Mouse (Mus musculus) neutrophil, adult 5-6 weeks (primary cell): ENCODE data around the gene Ubl3. TPM values are rescaled to one million over a fixed set of nuclear protein-coding genes. Genes with fewer than 3 reads are reported as not detected.

Source experiments
- ATAC-seq: fragments of 151-379, 151-347 bp; 2 replicates; pipeline ENCODE4 v1.8.0; 2017; ENCODE audit warnings: mild to moderate bottlenecking, moderate TSS enrichment; ENCODE audit not compliant: insufficient number of reproducible peaks, poor library complexity, low FRiP score, severe bottlenecking; ENCODE audit errors: extremely low read depth
- total RNA-seq: library from RNA; stranded (forward); fragments of 200-1000 nt; gene quantifications from 2 replicates; pipeline ENCODE4 v1.2.3, GENCODE M21; 2017

Ubl3 gene
- 186 and 187 TPM in 2 replicates for total RNA-seq

DNA sequence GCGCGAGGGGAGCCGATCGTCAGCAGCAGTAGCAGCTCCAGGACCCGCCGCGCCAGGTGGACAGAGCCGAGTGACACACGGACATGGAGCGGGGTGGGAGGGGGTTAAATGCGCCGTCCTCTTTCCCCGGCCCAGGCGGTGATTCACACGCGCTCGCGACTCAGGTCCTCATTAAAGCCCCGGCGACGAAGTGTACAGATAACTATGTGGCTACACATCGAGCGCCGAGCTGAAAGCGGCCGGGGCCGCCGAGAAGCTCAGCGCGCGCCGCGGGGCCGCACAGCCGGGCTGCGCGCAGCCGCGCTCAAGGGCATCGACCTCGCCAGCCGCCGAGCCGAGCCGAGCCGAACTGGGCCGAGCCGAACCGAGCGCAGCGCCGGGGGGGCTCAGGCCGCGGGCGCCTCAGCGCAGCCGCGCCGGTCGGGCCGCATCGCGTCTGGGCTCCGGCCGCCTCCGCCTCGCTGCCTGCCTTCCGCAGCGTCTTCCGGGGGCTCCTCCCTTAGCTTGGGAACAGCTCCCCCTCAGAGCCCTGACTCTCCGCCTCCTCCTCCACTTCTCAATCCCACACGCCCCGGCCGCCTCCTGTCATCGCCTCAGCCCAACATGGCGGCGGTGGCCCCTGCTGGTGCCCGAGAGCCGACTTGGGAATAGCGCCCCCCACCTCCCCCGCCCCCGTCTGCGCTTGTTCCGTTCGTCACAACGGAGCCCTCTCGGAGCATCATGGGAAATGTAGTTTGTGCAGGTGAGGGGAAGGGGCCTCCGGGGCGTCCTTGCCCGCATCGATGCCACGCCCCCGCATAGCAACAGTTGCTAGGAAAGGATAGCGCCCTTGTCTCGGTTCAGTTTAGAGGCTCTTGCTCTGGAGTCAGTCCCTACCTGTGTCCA is at the start of gene Ubl3:
TSS of gene Ubl3 (minus strand) at position 603 of the 885 bp plus-strand sequence.
- peak; percentile 61 for ATAC-seq

- no peak for ATAC-seq
Measured at GRCm38 (mm10) chr5:148598376-148598775, 45.8 kb upstream of the Ubl3 start.

DNA sequence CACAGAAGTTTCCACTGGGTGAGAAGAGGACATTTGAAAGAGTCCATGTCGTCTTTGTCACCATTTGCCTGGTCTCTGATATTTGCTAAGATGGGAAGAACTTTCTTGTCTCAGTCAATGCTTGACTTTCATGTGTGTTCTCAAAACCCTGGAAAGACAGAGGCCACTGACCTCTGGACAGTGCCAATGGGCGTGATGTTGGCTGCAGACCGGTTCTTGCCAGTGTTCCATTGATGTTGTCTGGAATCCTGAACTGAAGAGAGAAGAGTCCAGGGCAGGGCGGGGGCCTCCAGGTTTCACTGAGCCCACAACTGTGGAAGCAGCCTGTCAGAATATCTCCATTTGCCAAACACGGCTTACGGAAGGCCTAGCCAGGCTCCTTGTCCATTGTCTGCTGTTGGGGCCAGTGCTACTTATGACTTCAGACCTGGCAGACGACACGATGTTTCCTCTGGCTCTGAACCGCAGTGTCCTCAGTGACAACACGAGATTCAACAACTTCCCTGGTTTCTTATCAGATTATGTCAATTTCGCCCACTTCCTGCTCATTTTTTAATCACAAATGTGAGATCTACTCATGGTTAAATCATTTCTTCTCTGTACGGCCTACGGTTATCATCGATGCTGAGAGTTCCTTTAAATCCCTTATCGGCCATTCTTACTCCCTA is 43.6 kb upstream of the Ubl3 start:
- ATAC-seq = no peak

DNA sequence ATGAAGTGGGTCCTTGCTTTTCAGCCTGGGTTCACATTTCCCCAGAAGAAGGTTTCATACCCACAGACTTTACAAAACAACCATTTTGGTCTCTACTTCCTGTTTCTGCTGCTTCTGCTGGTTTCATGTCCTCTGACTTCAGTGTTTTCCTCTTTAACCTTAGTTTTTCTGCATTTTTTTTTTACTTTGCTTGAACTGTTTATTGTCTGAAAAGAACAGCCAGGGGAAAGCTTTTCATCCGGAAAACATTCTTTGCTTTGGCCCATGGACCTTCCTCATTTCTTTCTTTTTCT is 42.8 kb upstream of the Ubl3 start:
- peak; percentile 66 for ATAC-seq

- ATAC-seq = peak; percentile 64; the same call in 1 of the 2 replicates
Measured at GRCm38 (mm10) chr5:148594693-148595458, 42.3 kb upstream of the Ubl3 start.

DNA sequence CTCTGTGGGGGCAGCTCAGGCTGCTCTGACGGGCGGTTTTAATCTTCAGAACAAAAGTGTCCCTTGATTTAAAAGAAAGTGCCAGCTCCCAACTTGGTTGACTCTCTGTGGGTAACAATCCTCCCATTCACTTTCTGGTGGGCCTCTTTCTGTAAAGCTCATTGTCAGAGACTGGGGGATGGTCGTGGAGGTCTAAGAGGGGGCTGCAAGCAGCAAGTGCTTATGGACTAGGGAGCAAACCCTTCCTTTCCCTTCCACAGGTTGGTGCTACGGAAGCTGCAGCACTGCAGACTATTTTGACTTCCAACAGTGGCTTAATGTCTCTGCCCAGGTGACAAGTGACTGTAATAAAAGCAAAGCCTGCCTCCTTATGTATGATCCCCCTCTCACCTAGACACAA is 41.0 kb upstream of the Ubl3 start:
- ATAC-seq = no peak

DNA sequence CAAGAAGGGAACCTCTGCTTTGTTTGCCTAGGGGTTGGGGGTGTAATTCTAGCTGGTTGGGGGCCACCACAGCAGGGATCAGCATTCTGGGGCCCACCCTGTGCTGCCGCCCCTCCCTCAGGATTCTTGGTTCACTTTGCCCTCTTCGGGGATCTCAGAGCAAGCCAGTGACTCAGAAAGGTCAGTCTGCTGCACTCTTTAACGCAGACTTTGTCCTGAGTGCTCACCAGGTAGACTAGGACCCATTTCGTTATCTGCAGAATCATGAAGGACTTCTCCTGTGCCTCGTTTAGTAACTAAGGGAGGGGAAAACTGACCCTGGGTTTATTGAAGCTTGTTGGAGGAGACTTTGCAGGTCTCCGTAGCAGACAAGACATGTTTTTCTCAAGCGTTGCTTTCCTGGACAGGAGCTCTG is 38.9 kb upstream of the Ubl3 start:
- no peak for ATAC-seq

GRCm38 (mm10) chr5:148590603-148591447 is 38.2 kb upstream of the Ubl3 start:
- ATAC-seq = no peak

DNA sequence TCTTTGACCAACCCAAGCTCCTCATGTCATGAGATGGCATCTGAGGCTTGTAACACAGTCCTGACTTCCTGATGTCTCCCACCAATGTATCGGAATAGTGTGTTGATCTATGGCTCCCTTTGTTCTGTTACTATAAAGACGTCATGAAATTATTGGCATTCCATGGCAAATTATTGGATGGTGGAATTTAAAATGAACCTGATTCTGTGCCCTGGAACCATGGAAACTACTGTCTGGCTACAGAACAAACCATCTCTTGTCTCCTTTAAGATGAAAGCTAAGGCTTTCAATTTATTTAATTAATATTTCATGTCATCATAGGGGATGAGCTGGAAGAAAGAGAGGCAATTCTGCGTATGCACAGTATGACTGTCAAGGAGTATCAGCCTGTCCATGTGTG is 36.4 kb upstream of the Ubl3 start:
- ATAC-seq = no peak

DNA sequence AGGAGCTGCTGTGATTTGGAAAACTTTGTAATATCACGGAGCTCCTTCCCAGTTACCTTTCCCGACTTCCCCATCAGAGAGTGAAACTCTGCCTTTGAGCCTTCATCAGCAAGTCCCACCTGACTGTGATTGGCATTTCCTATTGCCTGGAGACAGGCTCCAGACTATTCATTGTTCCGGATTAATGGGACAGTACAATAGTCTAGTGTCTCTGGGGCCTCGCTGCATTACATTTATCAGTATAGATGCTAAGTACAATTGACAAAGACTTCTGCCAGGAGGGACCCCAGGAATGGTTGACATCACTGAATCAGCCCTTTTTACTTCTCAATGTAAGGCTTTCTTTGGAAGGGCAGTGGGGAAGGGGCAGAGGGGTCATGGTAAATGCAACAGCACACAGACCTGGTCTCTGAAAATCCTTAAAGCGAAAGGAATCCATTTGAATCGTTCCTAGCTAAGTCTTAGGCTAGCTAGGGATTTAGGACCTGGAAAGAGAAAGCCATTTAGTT is 35.6 kb upstream of the Ubl3 start:
- no peak for ATAC-seq

DNA sequence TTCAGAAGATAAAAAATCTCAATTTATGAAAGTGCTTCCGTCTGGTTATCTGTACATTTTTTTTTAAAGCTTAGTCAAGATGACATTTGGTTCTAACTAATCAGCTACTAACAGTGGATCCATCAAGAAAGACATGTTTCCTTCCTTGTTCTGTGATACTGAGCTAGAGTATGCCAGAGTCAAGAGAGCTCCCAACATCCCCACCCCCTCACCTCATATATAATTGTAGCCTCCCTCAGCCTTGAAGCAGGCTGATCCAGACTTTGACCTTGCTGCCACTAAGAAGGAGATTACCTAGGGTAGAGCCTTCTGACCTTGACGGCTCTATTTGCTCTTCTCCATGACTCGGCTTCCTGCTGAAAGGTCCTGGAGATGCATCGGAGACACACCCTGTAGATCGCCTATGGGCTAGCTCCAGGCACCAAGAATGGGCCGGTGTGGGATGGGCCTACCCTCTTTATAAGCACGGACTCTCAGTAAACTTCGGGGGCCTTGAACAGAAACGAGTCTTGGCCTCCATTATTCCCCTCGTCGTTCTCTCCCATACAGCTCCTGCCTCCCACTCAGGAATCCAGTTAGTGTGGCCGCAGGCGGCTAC is 27.9 kb upstream of the Ubl3 start:
- no peak for ATAC-seq

GRCm38 (mm10) chr5:148579156-148579555 is 26.6 kb upstream of the Ubl3 start:
- ATAC-seq = no peak

GRCm38 (mm10) chr5:148578353-148578752 is 25.8 kb upstream of the Ubl3 start:
- no peak for ATAC-seq

- no peak for ATAC-seq
Measured at GRCm38 (mm10) chr5:148577278-148577677, 24.7 kb upstream of the Ubl3 start.

DNA sequence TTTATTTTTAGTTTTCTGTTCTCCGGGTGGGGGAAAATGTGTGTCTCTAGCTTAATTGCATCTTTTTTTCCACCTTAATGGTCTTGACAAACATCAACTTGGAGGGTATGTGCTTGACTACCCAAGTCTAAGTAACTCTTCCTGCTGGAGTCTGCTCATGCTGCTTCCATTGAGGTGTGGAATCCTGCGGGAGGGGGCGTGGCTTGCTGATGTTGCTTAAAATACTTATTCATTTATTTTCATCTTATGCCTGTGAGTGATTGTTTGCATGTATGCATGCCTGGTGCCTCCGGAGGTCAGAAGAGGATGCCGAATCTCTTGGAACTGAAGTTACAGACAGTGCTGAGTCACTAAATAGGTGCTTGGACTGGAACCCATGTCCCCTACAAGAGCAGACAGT is 22.6 kb upstream of the Ubl3 start:
- ATAC-seq = no peak

DNA sequence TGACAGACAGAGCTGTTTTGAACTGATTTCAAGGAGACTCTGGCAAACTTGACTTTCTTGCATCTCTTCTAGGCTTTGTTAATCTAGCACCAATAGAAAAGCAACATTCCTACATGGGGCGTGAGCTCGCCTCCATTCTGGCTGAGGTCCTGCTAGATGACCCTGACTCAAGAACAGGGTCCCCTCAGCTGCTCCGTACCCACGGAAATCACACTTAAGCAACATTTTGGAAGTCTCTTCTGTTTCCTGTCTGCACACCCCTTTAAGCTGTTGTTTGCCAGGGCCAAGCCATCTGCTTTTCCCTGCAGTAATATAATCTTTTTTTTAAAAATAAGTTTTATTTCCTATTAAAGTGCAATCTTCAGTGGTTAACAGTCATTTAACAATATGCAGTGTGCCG is 20.1 kb upstream of the Ubl3 start:
- no peak for ATAC-seq

DNA sequence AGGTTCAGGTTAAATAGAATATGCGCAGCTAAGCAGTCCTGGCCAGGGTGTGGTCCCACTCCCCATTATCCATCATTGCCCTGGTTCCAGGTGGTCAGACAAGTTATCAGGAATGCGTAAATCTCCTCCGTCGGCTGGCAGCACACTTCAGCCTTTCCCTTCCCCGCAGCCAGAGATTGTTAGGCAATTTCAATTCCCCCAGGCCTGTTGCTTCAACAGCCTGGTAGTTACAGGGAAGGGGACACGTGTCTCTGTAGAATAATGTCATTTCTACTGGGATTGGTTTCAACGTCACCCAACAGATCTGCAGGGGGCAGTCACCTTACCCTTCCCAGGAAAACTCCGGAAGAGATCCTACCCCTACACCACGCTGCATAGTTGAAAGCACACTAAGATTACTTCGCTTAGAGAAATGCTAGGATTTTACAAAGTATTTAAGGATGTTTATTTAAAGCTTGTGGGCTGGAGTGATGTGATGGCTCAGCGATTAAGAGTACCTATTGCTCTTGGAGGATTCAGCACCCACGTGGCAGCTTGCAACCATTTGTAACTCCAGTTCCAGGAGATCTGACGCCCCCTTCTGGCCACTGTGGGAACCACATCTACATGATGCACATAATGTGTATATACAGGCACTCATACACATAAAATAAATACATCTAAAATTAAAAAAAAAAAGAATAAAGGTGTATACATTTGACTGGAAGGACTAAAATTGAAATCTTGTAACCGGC is 18.1 kb upstream of the Ubl3 start:
- no peak for ATAC-seq

DNA sequence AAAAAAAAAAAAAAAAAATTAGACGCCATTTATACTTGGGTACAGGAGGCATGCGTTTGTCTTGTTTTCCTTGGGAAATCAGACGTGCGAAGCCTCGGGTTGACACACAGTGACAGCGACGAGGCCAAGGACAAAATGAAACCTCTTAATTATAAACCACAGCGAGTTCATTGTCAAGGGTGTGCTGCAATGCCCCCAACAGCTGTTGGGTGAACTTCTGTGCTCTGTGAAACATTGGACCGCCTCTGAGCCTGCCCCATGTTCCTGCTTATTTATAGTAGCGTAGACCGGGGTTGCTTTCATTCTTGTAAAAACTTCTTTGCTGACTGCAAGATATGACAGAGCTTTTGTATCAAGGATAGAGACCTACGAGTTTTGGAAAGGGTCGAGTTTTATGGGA is 16.9 kb upstream of the Ubl3 start:
- ATAC-seq = no peak
